Mouse (Mus musculus): ENCODE measurements around the gene Dusp1. TPM values are rescaled to one million over a fixed set of nuclear protein-coding genes. Genes with fewer than 3 reads are reported as not detected.

Gene Dusp1
- polyA plus RNA-seq, 1 experiment from 2014 or later, result 35.5 TPM

GRCm38 (mm10) chr17:26512961-26513360, 49.0 kb downstream of the Dusp1 start:
- Histone ChIP-seq H3K27ac (no peak overlapping the region), H3K36me3 (no peaks in the 10 kb centered on the region), H3K9me3 (no peaks in the 10 kb centered on the region), H3K4me1 (replicated peaks) (peaks cover 10% of the 10 kb centered on the region; the same call in 1 of the 2 replicates), H3K27me3 (0 out of 2 replicates have a peak, but pooled peaks cover 10% of the 10 kb centered on the region), H3K9ac (no peak overlapping the region), H3K4me2 (no peak overlapping the region), H3K4me3 (no peak overlapping the region)
- ATAC-seq (ENCODE audit: low FRiP score), result no peak
- 79% methylated on average over 7 of the region's 7 CpGs for WGBS

- Histone ChIP-seq H3K36me3 (no peaks in the 10 kb centered on the region), H3K27me3 (0 out of 2 replicates have a peak, but pooled peaks cover 10% of the 10 kb centered on the region), H3K4me2 (no peak overlapping the region), H3K9me3 (no peaks in the 10 kb centered on the region), H3K27ac (no peak overlapping the region), H3K4me3 (no peak overlapping the region), H3K4me1 (replicated peaks) (peaks cover 12% of the 10 kb centered on the region), H3K9ac (no peak overlapping the region)
- 63% methylated on average over 7 of the region's 7 CpGs for WGBS
- no peak for ATAC-seq (ENCODE audit: low FRiP score)
These were observed 49.8 kb downstream of the Dusp1 start for GRCm38 (mm10) chr17:26511816-26512774.

- Histone ChIP-seq H3K9me3 (no peaks in the 10 kb centered on the region), H3K27me3 (0 out of 2 replicates have a peak, but pooled peaks cover 10% of the 10 kb centered on the region), H3K4me1 (replicated peaks) (peaks cover 20% of the 10 kb centered on the region), H3K4me3 (no peak overlapping the region), H3K9ac (no peak overlapping the region), H3K4me2 (no peak overlapping the region), H3K27ac (no peak overlapping the region), H3K36me3 (peaks cover under 1% of the 10 kb centered on the region)
- 49% methylated on average over 4 of the region's 4 CpGs for WGBS
- ATAC-seq (ENCODE audit: low FRiP score), result no peak
These were observed 50.7 kb downstream of the Dusp1 start for GRCm38 (mm10) chr17:26511256-26511655.

- no peak for ATAC-seq (ENCODE audit: low FRiP score)
These were observed 51.5 kb downstream of the Dusp1 start for GRCm38 (mm10) chr17:26510146-26511045.

DNA sequence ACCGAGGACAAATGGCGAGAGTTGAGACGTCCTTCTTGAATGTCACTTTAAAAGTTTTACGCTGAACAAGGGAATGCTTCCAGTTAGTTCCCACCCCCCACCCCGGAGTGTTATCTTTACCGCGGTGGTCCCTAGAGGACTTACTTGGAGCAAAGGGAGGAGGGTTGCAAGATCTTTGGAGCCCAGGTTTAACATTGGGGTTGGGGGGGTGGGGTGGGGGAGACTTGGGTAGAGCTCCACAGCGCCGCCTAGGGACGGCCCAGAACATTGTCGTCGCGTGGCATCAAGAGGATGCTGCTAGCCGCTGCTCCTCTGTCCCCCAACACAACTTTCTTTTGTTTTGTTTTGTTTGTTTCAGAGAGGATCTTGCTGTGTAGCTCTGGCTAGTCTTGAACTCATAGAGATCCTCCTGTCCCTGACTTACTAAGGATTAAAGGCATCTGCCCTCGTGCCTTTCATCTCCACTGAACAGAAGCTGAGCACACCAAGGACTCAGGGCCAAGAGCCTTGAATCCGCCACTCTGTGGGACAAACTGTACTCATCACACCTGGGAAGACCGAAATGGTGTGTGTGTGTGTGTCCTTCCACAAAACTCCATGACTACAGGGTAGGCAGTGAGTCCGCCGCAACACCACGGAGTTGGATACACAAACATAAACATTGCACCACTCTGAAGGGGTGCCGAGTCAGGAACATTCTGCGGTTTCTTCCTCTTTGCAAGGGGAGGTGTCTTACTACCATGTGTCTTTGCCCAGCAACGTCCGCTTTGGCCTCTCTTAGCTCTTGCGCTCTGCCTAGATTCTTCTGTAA, 52.8 kb downstream of the Dusp1 start:
- Histone ChIP-seq H3K9me3 (no peaks in the 10 kb centered on the region), H3K4me3 (peak overlapping the region; percentile 84), H3K9ac (peak overlapping the region; percentile 93), H3K27me3 (0 out of 2 replicates have a peak, but pooled peaks cover 10% of the 10 kb centered on the region), H3K4me1 (replicated peaks) (peaks cover 41% of the 10 kb centered on the region), H3K36me3 (peaks cover 4% of the 10 kb centered on the region), H3K27ac (peak overlapping the region; percentile 99), H3K4me2 (peak overlapping the region; percentile 88)
- 28% methylated on average over 25 of the region's 25 CpGs for WGBS
- 0 out of 2 replicates have a peak, but pooled peaks have one; percentile 2 for ATAC-seq (ENCODE audit: low FRiP score)

More at GRCm38 (mm10) chr17:26510146-26511045, 51.5 kb downstream of the Dusp1 start:
- Histone ChIP-seq H3K4me3 (no peak overlapping the region), H3K4me2 (no peak overlapping the region), H3K9me3 (no peaks in the 10 kb centered on the region), H3K27ac (no peak overlapping the region), H3K27me3 (0 out of 2 replicates have a peak, but pooled peaks cover 10% of the 10 kb centered on the region), H3K9ac (no peak overlapping the region), H3K36me3 (peaks cover 4% of the 10 kb centered on the region), H3K4me1 (replicated peaks) (peaks cover 29% of the 10 kb centered on the region)
- 80% methylated on average over 15 of the region's 15 CpGs for WGBS

DNA sequence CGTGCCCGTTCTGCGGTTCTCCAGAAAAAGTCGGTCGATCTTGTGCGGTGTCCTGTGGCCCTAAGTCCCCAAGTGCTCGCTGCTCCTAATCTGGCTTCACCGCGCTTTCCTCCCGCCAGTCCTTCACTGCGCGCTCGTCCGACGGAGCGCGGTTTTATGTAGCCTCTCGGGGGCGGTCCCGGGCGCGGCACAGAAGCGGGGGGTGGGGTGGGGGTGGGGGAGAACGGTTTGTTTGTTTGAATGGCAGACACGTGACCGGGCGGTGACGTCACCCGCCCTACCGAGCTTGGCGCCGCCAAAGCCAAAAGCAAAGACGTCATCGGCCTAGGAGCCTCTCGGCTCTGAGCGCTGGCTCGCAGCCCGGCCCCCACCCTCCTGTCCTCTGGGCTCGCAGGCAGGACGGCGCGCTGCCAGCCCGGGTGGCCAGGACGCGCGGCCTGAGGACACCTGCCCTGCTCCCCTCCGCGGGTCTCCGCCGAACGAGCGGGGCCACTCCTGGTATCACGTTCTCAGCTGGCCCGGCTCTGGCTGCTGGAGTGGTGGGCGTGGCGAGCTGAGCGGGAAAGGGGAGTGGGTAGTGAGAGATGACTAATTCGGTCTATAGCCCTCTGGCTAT, 53.5 kb downstream of the Dusp1 start:
- H3K9me3 ChIP-seq, result no peaks in the 10 kb centered on the region
- H3K4me3 ChIP-seq, result peak overlapping the region; percentile 84
- peak overlapping the region; percentile 88 for H3K4me2 ChIP-seq
- peaks cover 4% of the 10 kb centered on the region for H3K36me3 ChIP-seq
- H3K4me1 ChIP-seq (replicated peaks), result peaks cover 48% of the 10 kb centered on the region
- under 1% methylated on average over 58 of the region's 58 CpGs for WGBS
- peak overlapping the region; percentile 99 for H3K27ac ChIP-seq
- peak; percentile 91 for ATAC-seq (ENCODE audit: low FRiP score)
- H3K27me3 ChIP-seq, result 0 out of 2 replicates have a peak, but pooled peaks cover 10% of the 10 kb centered on the region
- peak overlapping the region; percentile 93 for H3K9ac ChIP-seq

GRCm38 (mm10) chr17:26507966-26508344, 54.0 kb downstream of the Dusp1 start:
- Histone ChIP-seq H3K4me1 (replicated peaks) (peaks cover 53% of the 10 kb centered on the region), H3K9me3 (no peaks in the 10 kb centered on the region), H3K27ac (peak overlapping the region; percentile 99), H3K36me3 (peaks cover 4% of the 10 kb centered on the region), H3K9ac (peak overlapping the region; percentile 93), H3K4me2 (peak overlapping the region; percentile 88), H3K4me3 (peak overlapping the region; percentile 84), H3K27me3 (0 out of 2 replicates have a peak, but pooled peaks cover 10% of the 10 kb centered on the region)
- peak; percentile 70 for ATAC-seq (ENCODE audit: low FRiP score)
- WGBS, result 0% methylated on average over 39 of the region's 46 CpGs

GRCm38 (mm10) chr17:26506997-26507871, 54.7 kb downstream of the Dusp1 start:
- peaks cover 55% of the 10 kb centered on the region for H3K4me1 ChIP-seq (replicated peaks)
- H3K27me3 ChIP-seq, result 0 out of 2 replicates have a peak, but pooled peaks cover 10% of the 10 kb centered on the region
- 20% methylated on average over 24 of the region's 24 CpGs for WGBS
- peaks cover 4% of the 10 kb centered on the region for H3K36me3 ChIP-seq
- peak overlapping the region; percentile 93 for H3K9ac ChIP-seq
- peak overlapping the region; percentile 88 for H3K4me2 ChIP-seq
- ATAC-seq (ENCODE audit: low FRiP score), result no peak
- peak overlapping the region; percentile 99 for H3K27ac ChIP-seq
- H3K4me3 ChIP-seq, result peak overlapping the region; percentile 84
- H3K9me3 ChIP-seq, result no peaks in the 10 kb centered on the region

DNA sequence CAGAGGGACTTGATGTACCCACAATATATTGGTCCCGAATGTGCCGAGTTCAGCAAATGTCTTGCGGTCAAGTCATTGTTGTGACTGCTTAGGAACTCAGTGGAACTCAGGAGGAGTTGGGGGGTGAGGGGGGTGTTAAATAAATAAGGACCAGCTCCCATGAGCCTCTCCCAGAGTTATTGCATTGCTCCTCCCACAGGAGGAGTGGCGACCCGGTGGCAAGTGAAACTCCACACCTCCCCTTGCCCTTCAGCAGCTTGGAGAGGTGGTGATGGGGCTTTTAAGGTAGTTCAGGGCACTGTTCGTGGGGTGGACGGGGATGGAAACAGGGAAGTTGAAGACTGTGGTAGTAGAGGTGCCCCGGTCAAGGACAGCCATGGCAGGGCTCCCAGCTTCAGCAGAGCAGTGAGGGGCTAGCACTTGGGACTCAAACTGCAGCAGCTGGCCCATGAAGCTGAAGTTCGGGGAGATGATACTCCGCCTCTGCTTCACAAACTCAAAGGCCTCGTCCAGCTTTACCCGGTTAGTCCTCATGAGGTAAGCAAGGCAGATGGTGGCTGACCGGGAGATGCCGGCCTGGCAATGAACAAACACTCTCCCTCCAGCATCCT, 55.8 kb downstream of the Dusp1 start:
- H3K4me1 ChIP-seq (replicated peaks), result peaks cover 61% of the 10 kb centered on the region

GRCm38 (mm10) chr17:26505181-26505581, 56.7 kb downstream of the Dusp1 start:
- no peak for ATAC-seq (ENCODE audit: low FRiP score)
- Histone ChIP-seq H3K4me3 (no peak overlapping the region), H3K9ac (peak overlapping the region; percentile 75), H3K4me2 (peak overlapping the region; percentile 88; the same call in 1 of the 2 replicates), H3K4me1 (replicated peaks) (peaks cover 61% of the 10 kb centered on the region), H3K9me3 (no peaks in the 10 kb centered on the region), H3K27me3 (0 out of 2 replicates have a peak, but pooled peaks cover under 1% of the 10 kb centered on the region), H3K27ac (peak overlapping the region; percentile 95; the same call in 1 of the 2 replicates), H3K36me3 (peaks cover 4% of the 10 kb centered on the region)
- WGBS, result 82% methylated on average over 3 of the region's 3 CpGs

More for the DNA sequence above, 55.8 kb downstream of the Dusp1 start:
- H3K27me3 ChIP-seq, result 0 out of 2 replicates have a peak, but pooled peaks cover 9% of the 10 kb centered on the region
- peaks cover 4% of the 10 kb centered on the region for H3K36me3 ChIP-seq
- H3K4me3 ChIP-seq, result peak overlapping the region; percentile 84
- H3K27ac ChIP-seq, result no peak overlapping the region
- 83% methylated on average over 14 of the region's 14 CpGs for WGBS
- no peak for ATAC-seq (ENCODE audit: low FRiP score)
- H3K4me2 ChIP-seq, result peak overlapping the region; percentile 88
- peak overlapping the region; percentile 93 for H3K9ac ChIP-seq
- H3K9me3 ChIP-seq, result no peaks in the 10 kb centered on the region

Measured in hindbrain, embryonic 13.5 days (tissue).